Mouse (Mus musculus) hindbrain, postnatal 0 days (tissue): ENCODE results near the gene Tmem59l. TPM values are rescaled to one million over a fixed set of nuclear protein-coding genes. Genes with fewer than 3 reads are reported as not detected.

ENCODE experiments used
- ATAC-seq: fragments of 200-750 bp; cut with Nextera tagmentation; 2 replicates; pipeline ENCODE4 v1.8.0; 2017; ENCODE audit warnings: mild to moderate bottlenecking, moderate TSS enrichment, moderate library complexity
- DNase-seq: peaks from one replicate; pipeline ENCODE4 v3.0.0-alpha.2; 2015; ENCODE audit warnings: low spot score
- H3K27ac ChIP-seq: fragments of 300-500 bp; sonication (generic); 2 replicates; pipeline ENCODE4 v1.5.1; 2014; ENCODE audit warnings: mild to moderate bottlenecking
- H3K27me3 ChIP-seq: fragments of 300-500 bp; sonication (generic); 2 replicates; pipeline ENCODE4 v1.6.1; 2014; ENCODE audit warnings: low read length, mixed read lengths; ENCODE audit not compliant: insufficient read depth
- H3K36me3 ChIP-seq: fragments of 300-500 bp; sonication (generic); 2 replicates; pipeline ENCODE4 v1.6.1; 2014; ENCODE audit warnings: low read length, mixed read lengths; ENCODE audit not compliant: insufficient read depth
- H3K4me1 ChIP-seq: fragments of 300-500 bp; sonication (generic); 2 replicates; pipeline ENCODE4 v1.6.1; 2014; ENCODE audit warnings: antibody characterized with exemption, low read length, mixed read lengths; ENCODE audit not compliant: insufficient read depth
- H3K4me2 ChIP-seq: fragments of 300-500 bp; sonication (generic); 2 replicates; pipeline ENCODE4 v1.6.1; 2014; ENCODE audit warnings: low read depth, mild to moderate bottlenecking, low read length, moderate library complexity, mixed read lengths
- H3K4me3 ChIP-seq: fragments of 300-500 bp; sonication (generic); 2 replicates; pipeline ENCODE4 v1.5.1; 2014; ENCODE audit warnings: low read length
- H3K9ac ChIP-seq: fragments of 300-500 bp; sonication (generic); replicated peaks from 2 replicates; pipeline ENCODE4 v1.6.1; 2014; ENCODE audit warnings: mild to moderate bottlenecking, low read length, moderate library complexity, mixed read lengths
- H3K9me3 ChIP-seq: fragments of 300-500 bp; sonication (generic); 2 replicates; pipeline ENCODE4 v1.6.1; 2016; ENCODE audit warnings: low read length, mixed read lengths
- CTCF ChIP-seq: IDR thresholded peaks from 2 replicates; pipeline ENCODE4 v1.5.1; 2016; ENCODE audit warnings: antibody characterized with exemption, control low read depth, low read depth
- WGBS: fragments of 180-500 bp; shearing (Covaris S2); extraction: QIAGEN DNeasy Blood & Tissue Kit; methylation state at CpG from one replicate; pipeline ENCODE4 v1.1.7; 2014; 5-methylcytosine and 5-hydroxymethylcytosine counted together
- polyA plus RNA-seq: library from polyadenylated mRNA; unstranded; fragments of >200 nt; fragmentation: Nextera tagmentation; extraction: Ambion mirVana; gene quantifications from 2 replicates; pipeline ENCODE4 v1.2.1, GENCODE M21; 2015
- total RNA-seq: library from RNA; depleted of rRNA; stranded (reverse); fragments of >200 nt; gene quantifications from 2 replicates; pipeline ENCODE4 v1.2.3, GENCODE M21; 2014

Gene Tmem59l
- total and polyA plus RNA-seq, 2 experiments from 2014 or later = 198 to 205 TPM

DNA sequence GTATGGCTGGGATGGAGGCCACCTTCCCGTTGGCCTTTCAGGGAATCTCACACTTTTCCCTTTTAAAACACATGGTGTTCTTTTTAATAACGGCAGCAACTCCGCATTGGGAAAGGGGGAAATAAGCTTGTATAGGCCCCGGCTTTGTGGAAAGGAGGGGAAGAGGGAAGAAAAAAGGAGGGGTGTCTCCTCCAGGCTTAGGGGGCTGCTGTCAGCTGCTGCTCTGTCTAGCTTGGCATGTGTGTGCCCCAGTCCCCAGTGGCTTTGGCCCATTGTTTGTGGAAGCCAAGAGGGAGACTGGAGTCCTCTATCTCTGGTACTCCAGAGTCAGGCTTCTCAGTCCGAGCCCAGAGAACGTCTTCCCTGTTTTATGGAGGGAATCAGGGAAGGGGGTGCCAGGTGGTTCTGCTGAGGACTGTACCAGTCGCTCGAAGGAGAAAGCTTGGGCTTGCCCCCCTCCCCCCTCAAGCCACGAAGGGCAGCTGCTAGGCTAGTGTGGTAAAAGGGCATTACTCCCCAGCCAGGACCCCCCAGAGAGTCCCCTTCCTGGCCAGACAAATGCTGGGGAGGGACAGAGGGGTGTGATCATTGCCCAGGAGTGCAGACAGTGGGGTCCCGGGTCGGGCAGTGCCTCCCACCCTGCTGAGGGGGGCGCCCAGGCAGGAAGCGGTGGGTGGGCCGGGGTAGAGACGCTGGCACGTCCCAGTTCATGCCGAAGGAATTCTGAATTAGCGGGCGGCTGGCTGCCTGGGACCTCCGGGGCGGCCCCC is 8.0 kb upstream of the Tmem59l start:
- Histone ChIP-seq H3K9ac (no peak overlapping the region; the same call in 1 of the 2 replicates), H3K4me3 (no peak overlapping the region), H3K4me1 (no peaks in the 10 kb centered on the region), H3K27ac (no peak overlapping the region), H3K9me3 (no peaks in the 10 kb centered on the region), H3K27me3 (peaks cover 59% of the 10 kb centered on the region), H3K4me2 (peak overlapping the region; percentile 62; the same call in 1 of the 2 replicates), H3K36me3 (no peaks in the 10 kb centered on the region)
- no peak for TF ChIP-seq CTCF
- ATAC-seq = peak; percentile 27; the same call in 1 of the 2 replicates
- no peak for DNase-seq
- 5% methylated on average over 19 of the region's 21 CpGs for WGBS

DNA sequence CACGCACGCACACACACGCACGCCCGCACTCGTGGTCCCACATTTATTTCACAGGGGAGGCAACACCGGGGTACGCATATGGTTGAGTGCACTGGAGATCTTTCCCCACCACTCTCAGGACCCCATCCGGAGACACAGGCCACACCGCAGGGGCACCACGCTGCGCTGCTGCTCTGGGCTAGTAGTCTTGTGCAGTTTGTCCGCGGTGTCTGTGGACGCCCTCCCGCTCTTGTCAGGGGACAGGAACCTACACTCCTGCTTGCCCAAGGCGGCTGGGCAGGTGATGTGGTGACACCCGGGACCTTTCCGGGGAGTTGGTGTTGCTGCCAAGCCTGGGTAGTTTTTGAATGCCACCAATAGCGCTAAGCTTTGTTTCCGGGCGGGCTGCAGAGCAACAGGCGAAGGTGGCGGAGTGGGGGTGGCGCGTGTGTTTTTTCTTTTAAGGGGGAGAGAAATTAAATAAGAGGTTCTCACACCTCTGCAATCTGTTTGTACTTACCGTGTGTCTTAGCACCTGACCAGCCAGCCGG is 7.3 kb upstream of the Tmem59l start:
- Histone ChIP-seq H3K9ac (no peak overlapping the region), H3K9me3 (no peaks in the 10 kb centered on the region), H3K4me1 (no peaks in the 10 kb centered on the region), H3K4me3 (peak overlapping the region; percentile 35), H3K27ac (no peak overlapping the region), H3K36me3 (no peaks in the 10 kb centered on the region), H3K4me2 (peak overlapping the region; percentile 62), H3K27me3 (peaks cover 66% of the 10 kb centered on the region)
- WGBS = 3% methylated on average over 23 of the region's 28 CpGs
- DNase-seq = no peak
- no peak for ATAC-seq
- TF ChIP-seq CTCF = no peak

DNA sequence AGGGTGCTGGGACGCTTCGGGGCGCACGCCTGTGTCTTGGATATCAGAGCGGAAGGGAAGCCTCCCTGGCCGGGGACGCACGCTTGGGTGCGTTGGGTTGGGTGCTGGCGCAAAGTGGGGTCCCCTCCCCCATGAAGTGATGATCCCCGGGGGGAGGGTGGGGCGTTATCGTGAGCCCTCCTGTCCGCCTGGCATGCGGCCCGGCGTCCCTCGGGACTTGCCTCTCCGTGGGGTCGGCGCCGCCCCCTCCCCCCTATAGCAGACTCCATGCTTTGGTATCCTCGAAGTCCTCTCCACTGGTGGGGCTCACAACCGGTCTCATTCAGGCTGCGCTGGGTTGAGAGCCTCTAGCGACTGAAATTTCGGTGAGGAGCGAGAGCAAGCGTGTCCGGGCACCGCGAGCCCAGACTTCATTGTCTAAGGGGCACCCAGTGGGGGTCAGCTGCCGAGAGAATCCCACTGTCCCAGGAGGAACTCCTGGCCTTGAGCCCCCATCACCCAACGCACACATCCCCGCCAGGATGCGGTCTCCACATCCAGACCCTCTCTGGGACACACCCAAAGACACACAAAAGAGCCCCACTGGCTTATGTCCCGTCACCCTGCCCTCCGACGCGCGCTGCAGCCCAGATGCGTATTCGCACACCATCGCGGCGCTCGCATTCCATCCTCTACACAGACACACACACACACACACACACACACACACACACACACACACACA is 6.7 kb upstream of the Tmem59l start:
- Histone ChIP-seq H3K36me3 (no peaks in the 10 kb centered on the region), H3K27ac (no peak overlapping the region), H3K4me1 (no peaks in the 10 kb centered on the region), H3K4me2 (peak overlapping the region; percentile 62), H3K27me3 (peaks cover 72% of the 10 kb centered on the region), H3K9me3 (no peaks in the 10 kb centered on the region), H3K4me3 (peak overlapping the region; percentile 35), H3K9ac (no peak overlapping the region)
- DNase-seq (no peak), ATAC-seq (peak; percentile 15; the same call in 1 of the 2 replicates)
- WGBS = under 1% methylated on average over 47 of the region's 47 CpGs
- TF ChIP-seq CTCF = no peak

DNA sequence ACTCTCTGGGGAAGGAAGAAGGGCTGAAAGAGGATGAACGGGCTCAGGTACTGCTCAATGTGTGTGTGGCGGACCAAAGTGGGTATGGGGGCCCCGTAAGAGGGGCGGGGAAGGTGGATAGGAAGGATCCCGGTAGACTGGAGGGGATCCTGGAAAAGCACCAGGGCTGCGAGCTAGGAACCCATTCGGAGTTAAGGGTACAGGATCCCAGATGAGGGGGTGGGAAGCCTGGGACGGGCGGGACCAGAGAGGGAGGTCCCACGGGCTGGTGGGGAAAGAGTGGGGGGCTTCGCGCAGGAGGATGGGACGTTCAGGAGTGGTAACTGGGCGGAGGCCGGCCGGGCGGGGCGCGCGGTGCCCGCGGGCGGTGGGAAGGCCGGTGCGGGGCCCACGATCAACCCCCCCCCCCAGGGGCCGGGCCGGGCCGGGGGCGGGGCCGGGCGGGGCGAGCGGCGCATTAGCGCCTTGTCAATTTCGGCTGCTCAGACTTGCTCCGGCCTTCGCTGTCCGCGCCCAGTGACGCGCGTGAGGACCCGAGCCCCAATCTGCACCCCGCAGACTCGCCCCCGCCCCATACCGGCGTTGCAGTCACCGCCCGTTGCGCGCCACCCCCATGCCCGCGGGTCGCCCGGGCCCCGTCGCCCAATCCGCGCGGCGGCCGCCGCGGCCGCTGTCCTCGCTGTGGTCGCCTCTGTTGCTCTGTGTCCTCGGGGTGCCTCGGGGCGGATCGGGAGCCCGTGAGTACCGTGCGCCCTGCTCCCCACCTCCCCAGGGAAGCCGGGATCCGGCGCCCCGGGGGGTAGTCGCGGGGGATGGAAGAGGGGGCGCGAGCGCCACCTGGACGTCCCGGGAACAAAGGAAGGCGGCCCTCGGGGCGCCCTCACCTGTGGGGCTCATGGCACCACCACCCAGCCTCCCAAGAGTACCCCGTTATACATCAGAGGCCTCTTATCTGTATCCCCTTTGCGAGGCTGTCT is 5.8 kb upstream of the Tmem59l start, which contains the start of gene Crlf1:
Gene Crlf1, plus strand, starts transcription at position 495 of the 977 bp plus-strand sequence.
- Histone ChIP-seq H3K9me3 (no peaks in the 10 kb centered on the region), H3K4me3 (peak within 1 kb of the TSS; percentile 35), H3K27ac (no peak within 1 kb of the TSS), H3K9ac (peak within 1 kb of the TSS; percentile 31; the same call in 1 of the 2 replicates), H3K4me1 (peaks cover 7% of the 10 kb centered on the region; the same call in 1 of the 2 replicates), H3K27me3 (peaks cover 73% of the 10 kb centered on the region), H3K36me3 (no peaks in the 10 kb centered on the region), H3K4me2 (peak within 1 kb of the TSS; percentile 62)
- peak; percentile 9; the same call in 1 of the 2 replicates for ATAC-seq
- TF ChIP-seq CTCF = no peak
- DNase-seq = no peak
- 1% methylated on average over 52 of the region's 93 CpGs for whole genome bisulfite sequencing

DNA sequence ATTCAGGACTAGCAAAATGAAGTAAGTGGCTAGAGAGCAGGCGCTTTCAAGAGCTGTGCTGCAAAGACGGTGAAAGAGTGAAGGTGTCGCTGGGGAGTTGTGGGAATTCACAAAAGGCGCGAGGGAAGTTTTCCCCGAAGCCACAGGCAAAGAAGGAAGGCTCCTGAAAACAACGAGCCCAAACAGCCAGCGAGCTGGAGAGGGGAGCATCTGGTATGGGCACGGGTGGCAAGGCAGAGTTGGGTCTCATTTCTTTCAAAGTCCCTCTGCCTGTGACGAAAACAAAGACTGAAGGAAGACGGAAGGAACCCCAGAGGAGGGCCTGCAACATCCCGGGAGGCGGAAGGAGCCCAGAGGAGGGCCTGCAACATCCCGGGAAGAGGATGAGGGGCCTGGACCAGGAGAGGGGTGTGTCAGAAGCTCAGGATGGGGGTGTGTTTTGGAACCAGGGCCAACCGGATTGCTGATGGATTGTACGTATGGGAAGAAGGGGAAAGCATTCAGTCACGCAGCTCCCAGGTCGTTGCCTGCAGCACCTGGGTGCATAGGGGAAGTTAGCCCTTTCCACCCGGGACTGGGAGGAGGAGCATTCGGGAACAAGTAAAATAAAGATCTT is 3.8 kb upstream of the Tmem59l start:
- H3K4me3 ChIP-seq = no peak overlapping the region
- peaks cover 69% of the 10 kb centered on the region for H3K27me3 ChIP-seq
- 2% methylated on average over 20 of the region's 20 CpGs for WGBS
- ATAC-seq (no peak), DNase-seq (no peak)
- no peak overlapping the region for H3K9ac ChIP-seq
- peaks cover 8% of the 10 kb centered on the region; the same call in 1 of the 2 replicates for H3K4me1 ChIP-seq
- no peak overlapping the region for H3K27ac ChIP-seq
- H3K36me3 ChIP-seq = no peaks in the 10 kb centered on the region
- no peak for TF ChIP-seq CTCF
- H3K9me3 ChIP-seq = no peaks in the 10 kb centered on the region
- H3K4me2 ChIP-seq = no peak overlapping the region
